Mouse (Mus musculus): ENCODE measurements around the gene Fra10ac1. TPM values are rescaled to one million over a fixed set of nuclear protein-coding genes. Genes with fewer than 3 reads are reported as not detected.
A peak's percentile ranks its signal among the peaks of the same experiment; 100 is the strongest.

Gene Fra10ac1
- total and polyA plus RNA-seq, 2 experiments = 4.2 to 11.9 TPM

DNA sequence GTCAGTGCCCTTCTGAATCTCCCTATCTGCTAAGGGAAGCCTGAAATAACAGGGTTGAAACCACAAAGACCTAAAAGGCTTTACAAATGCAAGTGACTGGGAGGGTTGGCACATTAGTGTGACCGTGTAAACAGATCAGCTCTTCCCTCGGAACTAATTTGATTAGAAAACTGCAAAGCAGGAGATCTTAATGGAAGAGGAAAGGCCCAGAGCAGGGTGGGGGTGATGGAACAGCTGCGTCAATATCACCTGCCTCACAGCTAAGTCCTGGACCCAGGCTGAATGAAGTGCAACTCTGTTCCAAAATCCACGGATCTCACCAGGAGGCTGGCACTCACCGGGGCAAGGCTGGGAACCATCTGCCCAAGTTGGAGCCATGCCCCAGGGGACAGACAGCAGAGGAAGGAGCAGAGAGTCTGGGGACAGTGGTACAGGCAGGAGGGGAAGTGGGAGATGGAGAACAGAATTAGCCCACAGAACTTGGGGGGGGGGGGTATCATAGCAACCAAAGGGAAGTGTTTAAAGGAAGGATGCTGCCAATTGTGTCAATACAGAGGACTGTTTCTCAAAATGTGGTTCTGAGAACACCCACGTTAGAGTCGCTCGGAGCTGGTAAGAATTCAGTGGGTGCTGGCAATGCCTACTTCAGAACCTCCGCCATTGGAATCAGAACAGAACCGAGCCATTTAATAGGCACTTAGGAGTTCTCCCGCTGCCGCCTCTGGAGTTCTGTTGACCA lies 14.4 kb upstream of the Fra10ac1 start:
- 69% methylated on average over 12 of the region's 12 CpGs for WGBS
- DNase-seq (ENCODE audit: extremely low read depth, low read depth, low spot score) = no peak

DNA sequence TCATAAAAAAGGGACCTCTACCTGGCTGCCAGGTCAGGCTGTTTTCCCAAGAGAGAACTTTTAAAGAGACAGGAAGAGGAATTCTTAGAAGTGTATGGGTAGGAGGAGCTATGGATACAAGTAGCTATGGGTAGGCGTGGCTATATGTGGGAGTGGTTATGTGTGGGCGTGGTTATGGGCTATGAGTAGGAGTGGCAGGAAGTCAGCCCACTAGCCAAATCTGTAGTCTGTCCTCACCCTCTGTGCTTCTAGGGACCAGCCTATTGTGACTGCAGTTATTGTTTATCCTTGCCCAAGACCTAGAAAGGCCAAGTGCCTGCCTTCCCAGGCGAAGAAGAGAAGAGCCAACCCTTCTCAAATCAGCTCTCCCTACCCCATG lies 13.9 kb upstream of the Fra10ac1 start:
- TF ChIP-seq POLR2A (IDR thresholded peaks at IDR 0.05; ENCODE audit: extremely low read depth, insufficient read depth, low read length) (no peak), CTCF (IDR thresholded peaks at IDR 0.05; ENCODE audit: low read depth, low read length) (no peak)
- Histone ChIP-seq H3K27ac (replicated peaks; ENCODE audit: insufficient read depth, low read depth, low read length) (no peak overlapping the region), H3K4me3 (ENCODE audit: insufficient read depth, low read depth, low read length) (no peak overlapping the region), H3K9ac (ENCODE audit: low read depth, low read length) (no peak overlapping the region), H3K79me2 (ENCODE audit: control insufficient read depth, insufficient read depth, low read length) (no peaks in the 10 kb centered on the region), H3K36me3 (ENCODE audit: control insufficient read depth, insufficient read depth, low read length) (no peaks in the 10 kb centered on the region), H3K27me3 (ENCODE audit: control insufficient read depth, insufficient read depth, low read length) (no peaks in the 10 kb centered on the region), H3K4me1 (ENCODE audit: control insufficient read depth, insufficient read depth, low read length) (0 out of 2 replicates have a peak, but pooled peaks cover 3% of the 10 kb centered on the region)
- DNase-seq (ENCODE audit: extremely low read depth, low read depth, low spot score) = no peak
- WGBS = 51% methylated on average over 3 of the region's 3 CpGs

More for the DNA sequence above, 14.4 kb upstream of the Fra10ac1 start:
- Histone ChIP-seq H3K27ac (replicated peaks; ENCODE audit: insufficient read depth, low read depth, low read length) (no peak overlapping the region), H3K79me2 (ENCODE audit: control insufficient read depth, insufficient read depth, low read length) (no peaks in the 10 kb centered on the region), H3K4me3 (ENCODE audit: insufficient read depth, low read depth, low read length) (no peak overlapping the region), H3K27me3 (ENCODE audit: control insufficient read depth, insufficient read depth, low read length) (no peaks in the 10 kb centered on the region), H3K4me1 (ENCODE audit: control insufficient read depth, insufficient read depth, low read length) (0 out of 2 replicates have a peak, but pooled peaks cover 3% of the 10 kb centered on the region), H3K9ac (ENCODE audit: low read depth, low read length) (no peak overlapping the region), H3K36me3 (ENCODE audit: control insufficient read depth, insufficient read depth, low read length) (no peaks in the 10 kb centered on the region)
- TF ChIP-seq POLR2A (IDR thresholded peaks at IDR 0.05; ENCODE audit: extremely low read depth, insufficient read depth, low read length) (no peak), CTCF (IDR thresholded peaks at IDR 0.05; ENCODE audit: low read depth, low read length) (no peak)

DNA sequence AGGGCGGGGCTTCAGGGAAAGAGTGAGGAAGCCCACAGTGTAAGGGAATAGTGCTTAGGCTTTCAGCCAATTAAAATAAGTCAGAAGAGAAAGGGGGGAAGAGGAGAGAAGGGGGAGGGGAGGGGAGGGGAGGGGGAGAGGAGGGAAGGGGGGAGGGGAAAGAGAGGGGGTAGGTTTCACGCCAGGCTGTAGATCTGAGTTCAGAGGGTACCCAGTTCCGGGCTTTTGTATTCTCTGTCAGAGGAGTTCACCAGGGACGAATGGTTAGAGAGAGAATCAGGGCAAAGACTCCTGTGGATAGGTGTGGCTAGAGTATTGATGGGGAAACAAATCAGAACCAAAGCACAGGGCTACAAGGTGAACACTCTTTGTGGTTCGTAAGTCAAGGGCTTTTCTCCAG lies 12.6 kb upstream of the Fra10ac1 start:
- no peak overlapping the region for H3K27ac ChIP-seq (replicated peaks; ENCODE audit: insufficient read depth, low read depth, low read length)
- H3K9ac ChIP-seq (ENCODE audit: low read depth, low read length) = no peak overlapping the region
- no peaks in the 10 kb centered on the region for H3K79me2 ChIP-seq (ENCODE audit: control insufficient read depth, insufficient read depth, low read length)
- WGBS = 80% methylated on average over 5 of the region's 5 CpGs
- TF ChIP-seq POLR2A (IDR thresholded peaks at IDR 0.05; ENCODE audit: extremely low read depth, insufficient read depth, low read length) (no peak), CTCF (IDR thresholded peaks at IDR 0.05; ENCODE audit: low read depth, low read length) (no peak)
- no peak overlapping the region for H3K4me3 ChIP-seq (ENCODE audit: insufficient read depth, low read depth, low read length)
- no peaks in the 10 kb centered on the region for H3K36me3 ChIP-seq (ENCODE audit: control insufficient read depth, insufficient read depth, low read length)
- no peaks in the 10 kb centered on the region for H3K4me1 ChIP-seq (ENCODE audit: control insufficient read depth, insufficient read depth, low read length)
- DNase-seq (ENCODE audit: extremely low read depth, low read depth, low spot score) = no peak
- H3K27me3 ChIP-seq (ENCODE audit: control insufficient read depth, insufficient read depth, low read length) = no peaks in the 10 kb centered on the region

DNA sequence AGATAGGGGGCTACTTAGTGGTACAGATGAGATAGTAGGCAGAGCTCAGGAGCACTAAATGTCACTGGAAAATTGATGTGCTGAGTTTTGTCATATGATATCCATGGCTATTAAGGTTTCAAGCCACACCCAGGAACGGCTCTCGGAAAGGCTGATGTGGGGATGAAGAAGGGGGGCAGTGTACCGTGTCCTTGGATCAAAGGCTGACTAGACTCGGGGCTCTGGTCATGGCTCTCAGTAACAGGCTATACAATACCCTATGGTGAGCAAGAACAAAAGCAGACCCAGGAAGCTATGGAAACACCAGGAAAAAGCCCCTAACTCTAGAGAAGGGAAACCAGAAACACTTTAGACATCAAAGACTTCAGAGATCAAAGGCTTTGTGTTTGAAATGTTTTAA lies 8.6 kb upstream of the Fra10ac1 start:
- H3K36me3 ChIP-seq (ENCODE audit: control insufficient read depth, insufficient read depth, low read length) = no peaks in the 10 kb centered on the region
- H3K4me3 ChIP-seq (ENCODE audit: insufficient read depth, low read depth, low read length) = no peak overlapping the region
- 65% methylated on average over 4 of the region's 4 CpGs for WGBS
- H3K9ac ChIP-seq (ENCODE audit: low read depth, low read length) = no peak overlapping the region
- H3K4me1 ChIP-seq (ENCODE audit: control insufficient read depth, insufficient read depth, low read length) = no peaks in the 10 kb centered on the region
- H3K79me2 ChIP-seq (ENCODE audit: control insufficient read depth, insufficient read depth, low read length) = no peaks in the 10 kb centered on the region
- no peak overlapping the region for H3K27ac ChIP-seq (replicated peaks; ENCODE audit: insufficient read depth, low read depth, low read length)
- TF ChIP-seq CTCF (IDR thresholded peaks at IDR 0.05; ENCODE audit: low read depth, low read length) = no peak
- TF ChIP-seq POLR2A (IDR thresholded peaks at IDR 0.05; ENCODE audit: extremely low read depth, insufficient read depth, low read length) = no peak
- DNase-seq (ENCODE audit: extremely low read depth, low read depth, low spot score) = no peak
- H3K27me3 ChIP-seq (ENCODE audit: control insufficient read depth, insufficient read depth, low read length) = no peaks in the 10 kb centered on the region

DNA sequence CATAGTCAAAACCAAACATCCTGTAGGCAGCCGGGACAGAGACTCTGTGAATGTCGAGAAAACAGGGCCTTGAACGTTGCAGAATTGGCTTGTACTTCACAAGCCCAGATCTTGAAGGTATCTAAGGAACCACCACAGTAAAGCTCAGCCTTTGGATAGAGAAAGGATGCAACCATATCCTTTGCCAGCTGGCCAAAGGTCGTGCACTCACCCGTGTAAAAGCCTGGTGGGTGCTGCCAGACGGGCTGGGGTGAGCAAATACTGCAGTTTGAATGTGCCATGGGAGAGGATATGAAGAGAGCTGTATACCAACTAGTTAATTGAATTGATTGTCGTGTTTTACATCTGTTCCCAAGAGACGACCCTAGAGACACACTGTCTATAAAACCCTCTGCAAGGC lies 8.1 kb upstream of the Fra10ac1 start:
- Histone ChIP-seq H3K27me3 (ENCODE audit: control insufficient read depth, insufficient read depth, low read length) (no peaks in the 10 kb centered on the region), H3K79me2 (ENCODE audit: control insufficient read depth, insufficient read depth, low read length) (no peaks in the 10 kb centered on the region), H3K36me3 (ENCODE audit: control insufficient read depth, insufficient read depth, low read length) (no peaks in the 10 kb centered on the region), H3K4me3 (ENCODE audit: insufficient read depth, low read depth, low read length) (no peak overlapping the region), H3K9ac (ENCODE audit: low read depth, low read length) (no peak overlapping the region), H3K4me1 (ENCODE audit: control insufficient read depth, insufficient read depth, low read length) (no peaks in the 10 kb centered on the region), H3K27ac (replicated peaks; ENCODE audit: insufficient read depth, low read depth, low read length) (no peak overlapping the region)
- TF ChIP-seq CTCF (IDR thresholded peaks at IDR 0.05; ENCODE audit: low read depth, low read length) (no peak), POLR2A (IDR thresholded peaks at IDR 0.05; ENCODE audit: extremely low read depth, insufficient read depth, low read length) (no peak)
- peak; percentile 41 for DNase-seq (ENCODE audit: extremely low read depth, low read depth, low spot score)
- 33% methylated on average over 8 of the region's 8 CpGs for WGBS

DNA sequence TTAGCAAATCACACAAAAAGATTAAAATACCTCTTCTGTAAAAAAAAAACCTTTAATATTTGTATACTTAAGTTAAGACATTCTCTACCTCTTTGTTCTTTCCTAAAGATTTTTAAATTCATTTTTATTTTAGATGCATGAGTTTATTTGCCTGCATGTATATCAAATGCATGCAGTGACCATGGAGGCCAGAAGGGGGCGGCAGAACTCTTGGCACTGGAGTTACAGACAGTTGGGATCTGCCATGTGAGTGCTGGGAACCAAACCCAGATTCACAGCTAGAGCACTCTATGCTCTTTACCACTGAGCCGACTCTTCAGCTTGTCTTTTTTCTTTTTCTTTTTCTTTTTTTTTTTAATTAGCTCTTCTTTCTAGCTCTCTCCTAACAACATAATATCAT lies 4.7 kb upstream of the Fra10ac1 start:
- no peak overlapping the region for H3K27ac ChIP-seq (replicated peaks; ENCODE audit: insufficient read depth, low read depth, low read length)
- 51% methylated on average over 2 of the region's 2 CpGs for WGBS
- H3K79me2 ChIP-seq (ENCODE audit: control insufficient read depth, insufficient read depth, low read length) = no peaks in the 10 kb centered on the region
- TF ChIP-seq POLR2A (IDR thresholded peaks at IDR 0.05; ENCODE audit: extremely low read depth, insufficient read depth, low read length) = no peak
- peak; percentile 26; the same call in 1 of the 2 replicates for TF ChIP-seq CTCF (IDR thresholded peaks at IDR 0.05; ENCODE audit: low read depth, low read length)
- H3K4me1 ChIP-seq (ENCODE audit: control insufficient read depth, insufficient read depth, low read length) = no peaks in the 10 kb centered on the region
- no peak for DNase-seq (ENCODE audit: extremely low read depth, low read depth, low spot score)
- H3K27me3 ChIP-seq (ENCODE audit: control insufficient read depth, insufficient read depth, low read length) = no peaks in the 10 kb centered on the region
- no peaks in the 10 kb centered on the region for H3K36me3 ChIP-seq (ENCODE audit: control insufficient read depth, insufficient read depth, low read length)
- H3K9ac ChIP-seq (ENCODE audit: low read depth, low read length) = no peak overlapping the region
- H3K4me3 ChIP-seq (ENCODE audit: insufficient read depth, low read depth, low read length) = no peak overlapping the region
